Mouse (Mus musculus): ENCODE results near the gene Ccdc113. TPM values are rescaled to one million over a fixed set of nuclear protein-coding genes. Genes with fewer than 3 reads are reported as not detected.

Gene Ccdc113
- 1.9 and 2.2 TPM in 2 replicates for polyA plus RNA-seq (2014; fragmentation: Nextera tagmentation; extraction: Ambion mirVana)

DNA sequence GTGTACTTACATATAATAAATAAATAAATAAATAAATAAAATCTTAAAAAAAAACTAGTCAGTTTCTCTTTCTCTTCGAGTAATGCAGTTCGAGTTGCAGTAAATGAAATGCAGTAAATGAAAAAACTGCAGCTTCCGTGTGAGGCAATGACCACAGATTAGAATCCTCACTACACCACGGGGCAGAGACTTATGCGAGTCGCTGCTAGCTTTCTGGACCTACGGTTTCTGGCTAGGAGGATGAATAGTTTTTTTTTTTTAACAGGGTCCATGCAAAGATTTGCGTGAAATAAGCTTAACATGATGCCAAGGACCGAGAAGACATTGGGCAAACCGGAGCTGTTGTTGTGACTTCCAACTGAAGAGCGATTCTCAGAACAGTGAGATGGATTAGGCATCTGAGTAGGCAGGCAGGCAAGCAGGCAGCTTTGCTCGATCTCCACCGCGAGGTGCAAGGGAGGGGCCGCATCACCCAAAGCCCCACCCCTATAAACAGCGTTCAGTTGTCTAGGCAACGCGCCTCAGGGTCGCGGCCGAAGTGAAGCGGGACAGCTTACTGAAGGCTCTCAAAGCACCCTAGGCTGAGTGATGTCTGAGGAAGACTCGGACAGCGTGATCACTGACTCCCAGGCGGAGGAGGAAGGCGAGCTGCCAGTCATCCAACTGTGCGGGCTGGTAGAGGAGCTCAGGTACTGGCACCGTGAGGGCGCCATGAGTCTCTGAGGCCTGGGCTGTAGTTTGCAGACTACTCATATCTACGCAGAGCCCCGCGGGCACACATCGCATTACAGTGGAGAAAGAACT, at the start of gene Ccdc113:
TSS of gene Ccdc113 (plus strand) at position 502 of the 804 bp plus-strand sequence.
- ATAC-seq: peak; percentile 93
- Histone ChIP-seq H3K4me2 (ENCODE audit: low read length) (peak within 1 kb of the TSS; percentile 71), H3K9ac (ENCODE audit: low read length) (peak within 1 kb of the TSS; percentile 56), H3K4me3 (ENCODE audit: low read depth, low read length) (peak within 1 kb of the TSS; percentile 39), H3K4me1 (ENCODE audit: control insufficient read depth, insufficient read depth, low read length) (no peaks in the 10 kb centered on the region), H3K36me3 (ENCODE audit: control insufficient read depth, insufficient read depth, low read length) (no peaks in the 10 kb centered on the region), H3K27ac (ENCODE audit: low read depth, low read length) (no peak within 1 kb of the TSS), H3K9me3 (replicated peaks; ENCODE audit: control insufficient read depth, low read length) (no peaks in the 10 kb centered on the region), H3K27me3 (replicated peaks; ENCODE audit: control insufficient read depth, insufficient read depth, low read length) (no peaks in the 10 kb centered on the region)
- DNase-seq (ENCODE audit: low spot score): peak; percentile 75
- WGBS: 7% methylated on average over 33 of the region's 33 CpGs

DNA sequence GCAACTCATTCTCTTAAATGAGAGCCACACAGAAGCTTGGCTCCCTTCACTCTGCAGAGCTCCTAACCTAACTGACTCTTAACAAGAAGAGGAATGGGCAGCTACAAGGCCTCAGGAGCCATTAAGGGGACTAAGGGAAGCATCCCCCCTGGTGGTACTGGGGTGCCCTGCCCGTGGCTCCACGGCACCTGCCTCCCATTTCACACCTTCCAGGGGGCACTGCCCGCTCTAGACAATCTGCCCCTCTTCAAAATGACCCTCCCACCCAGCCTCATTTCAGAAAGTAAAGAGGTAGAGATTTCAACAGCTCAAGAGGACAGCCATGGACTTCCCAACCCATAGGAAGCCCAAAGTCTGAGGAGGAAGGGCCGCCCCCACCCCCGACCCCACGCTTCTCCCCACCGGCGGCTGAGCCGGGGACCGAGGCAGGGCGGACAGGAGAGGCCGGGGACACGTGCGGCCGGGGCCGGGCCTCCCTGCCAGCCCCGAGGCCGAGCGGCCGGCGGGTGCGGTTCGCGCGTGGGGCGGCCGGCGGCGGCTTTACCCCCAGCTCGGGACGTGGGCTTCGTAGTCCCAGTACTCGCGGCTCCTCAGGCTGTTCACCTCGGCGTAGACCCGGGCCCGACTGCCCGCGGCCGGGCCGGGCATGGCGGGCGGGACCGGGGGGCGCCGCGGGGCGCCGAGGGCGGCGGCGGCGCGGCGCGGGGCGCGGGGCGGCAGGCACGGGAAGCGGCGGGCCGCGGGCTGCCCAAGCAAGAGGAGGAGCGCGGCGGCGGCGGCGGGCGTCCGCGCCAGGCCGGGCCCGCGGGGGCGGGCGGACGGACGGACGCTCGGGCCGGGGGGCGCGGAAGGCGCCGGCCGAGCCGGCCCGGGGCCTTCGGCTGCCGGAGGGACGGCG, 45.8 kb upstream of the Ccdc113 start:
- Histone ChIP-seq H3K9me3 (replicated peaks; ENCODE audit: control insufficient read depth, low read length) (no peaks in the 10 kb centered on the region), H3K27me3 (replicated peaks; ENCODE audit: control insufficient read depth, insufficient read depth, low read length) (no peaks in the 10 kb centered on the region), H3K36me3 (ENCODE audit: control insufficient read depth, insufficient read depth, low read length) (peaks cover 36% of the 10 kb centered on the region), H3K4me1 (ENCODE audit: control insufficient read depth, insufficient read depth, low read length) (peaks cover 12% of the 10 kb centered on the region), H3K9ac (ENCODE audit: low read length) (peak overlapping the region; percentile 95), H3K4me3 (ENCODE audit: low read depth, low read length) (peak overlapping the region; percentile 90), H3K27ac (ENCODE audit: low read depth, low read length) (peak overlapping the region; percentile 33; the same call in 1 of the 2 replicates), H3K4me2 (ENCODE audit: low read length) (peak overlapping the region; percentile 61)
- ATAC-seq (peak; percentile 16; the same call in 1 of the 2 replicates), DNase-seq (ENCODE audit: low spot score) (no peak)
- under 1% methylated on average over 48 of the region's 95 CpGs for WGBS

DNA sequence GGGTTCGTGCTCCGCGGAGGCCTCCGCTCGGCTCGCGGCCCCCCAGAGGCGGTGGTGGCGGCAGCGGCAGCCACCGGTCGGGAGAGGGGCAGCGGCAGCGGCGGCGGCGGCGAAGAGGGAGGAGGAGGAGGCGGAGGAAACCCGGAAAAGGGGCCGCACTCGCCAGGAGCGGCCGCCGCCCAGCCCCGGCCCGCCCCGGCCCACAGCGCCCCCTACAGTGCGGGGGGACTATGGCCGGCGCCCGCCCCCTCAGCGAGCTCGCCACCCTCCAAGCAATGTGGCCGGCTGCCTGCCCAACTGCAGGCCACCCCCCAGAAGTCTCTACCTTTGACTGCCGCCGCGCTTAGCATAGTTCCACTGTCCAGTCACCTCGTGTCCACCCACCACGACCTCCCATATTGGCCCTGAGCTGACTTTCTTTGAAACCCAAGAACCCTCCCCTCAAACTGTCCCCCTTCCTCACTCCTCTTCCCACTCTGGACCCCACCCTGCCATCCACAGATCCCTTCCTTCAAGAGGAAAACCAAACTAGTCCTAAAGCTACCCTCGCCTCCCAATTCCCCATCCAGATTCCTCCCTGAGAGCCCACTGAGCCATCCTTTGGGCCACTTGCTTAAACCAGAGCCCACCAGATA, 45.1 kb upstream of the Ccdc113 start:
- H3K27ac ChIP-seq (ENCODE audit: low read depth, low read length): peak overlapping the region; percentile 33; the same call in 1 of the 2 replicates
- 2% methylated on average over 12 of the region's 42 CpGs for WGBS
- no peaks in the 10 kb centered on the region for H3K27me3 ChIP-seq (replicated peaks; ENCODE audit: control insufficient read depth, insufficient read depth, low read length)
- peaks cover 28% of the 10 kb centered on the region for H3K36me3 ChIP-seq (ENCODE audit: control insufficient read depth, insufficient read depth, low read length)
- H3K4me1 ChIP-seq (ENCODE audit: control insufficient read depth, insufficient read depth, low read length): peaks cover 12% of the 10 kb centered on the region
- H3K4me3 ChIP-seq (ENCODE audit: low read depth, low read length): peak overlapping the region; percentile 90
- DNase-seq (ENCODE audit: low spot score) (peak; percentile 81), ATAC-seq (peak; percentile 95)
- H3K4me2 ChIP-seq (ENCODE audit: low read length): peak overlapping the region; percentile 58
- H3K9ac ChIP-seq (ENCODE audit: low read length): peak overlapping the region; percentile 95
- no peaks in the 10 kb centered on the region for H3K9me3 ChIP-seq (replicated peaks; ENCODE audit: control insufficient read depth, low read length)

- H3K27ac ChIP-seq (ENCODE audit: low read depth, low read length): no peak within 1 kb of the TSS; the same call in 1 of the 2 replicates
- 88% methylated on average over 5 of the region's 5 CpGs for WGBS
Observed at GRCm38 (mm10) chr8:95490006-95490405, 43.9 kb upstream of the Ccdc113 start, which contains the start of gene Csnk2a2. Gene Csnk2a2 (minus strand): TSS chr8:95490039.

DNA sequence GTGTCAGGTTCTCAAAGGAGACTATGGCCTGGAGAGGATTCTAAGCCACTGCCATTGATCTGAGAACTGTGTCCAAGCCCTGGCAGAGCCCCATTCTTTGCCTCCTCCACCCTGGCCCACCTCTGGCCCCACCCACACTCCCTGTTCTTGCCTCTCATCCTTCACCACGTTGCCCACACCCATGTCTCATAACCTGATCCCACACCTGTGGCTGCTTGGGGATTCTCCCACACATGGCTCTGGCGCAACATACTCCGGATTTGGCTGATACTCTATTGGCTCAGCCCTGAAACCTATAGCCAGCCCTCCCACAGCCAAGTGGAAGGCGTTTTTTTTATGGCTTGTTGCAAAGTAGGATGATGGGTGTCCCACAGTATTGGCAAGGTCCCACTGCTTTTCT, 41.8 kb upstream of the Ccdc113 start:
- no peak for DNase-seq (ENCODE audit: low spot score)
- 65% methylated on average over 4 of the region's 4 CpGs for WGBS
- no peak overlapping the region for H3K4me3 ChIP-seq (ENCODE audit: low read depth, low read length)

More at GRCm38 (mm10) chr8:95490006-95490405, 43.9 kb upstream of the Ccdc113 start, which contains the start of gene Csnk2a2:
- Histone ChIP-seq H3K4me3 (ENCODE audit: low read depth, low read length) (peak within 1 kb of the TSS; percentile 90), H3K9me3 (replicated peaks; ENCODE audit: control insufficient read depth, low read length) (no peaks in the 10 kb centered on the region), H3K27me3 (replicated peaks; ENCODE audit: control insufficient read depth, insufficient read depth, low read length) (no peaks in the 10 kb centered on the region), H3K9ac (ENCODE audit: low read length) (peak within 1 kb of the TSS; percentile 95), H3K36me3 (ENCODE audit: control insufficient read depth, insufficient read depth, low read length) (peaks cover 18% of the 10 kb centered on the region), H3K4me2 (ENCODE audit: low read length) (peak within 1 kb of the TSS; percentile 58), H3K4me1 (ENCODE audit: control insufficient read depth, insufficient read depth, low read length) (peaks cover 12% of the 10 kb centered on the region)
- ATAC-seq (no peak), DNase-seq (ENCODE audit: low spot score) (no peak)

GRCm38 (mm10) chr8:95495444-95495843, 38.4 kb upstream of the Ccdc113 start:
- ATAC-seq (no peak), DNase-seq (ENCODE audit: low spot score) (no peak)
- Histone ChIP-seq H3K27ac (ENCODE audit: low read depth, low read length) (no peak overlapping the region), H3K4me1 (ENCODE audit: control insufficient read depth, insufficient read depth, low read length) (no peaks in the 10 kb centered on the region), H3K4me3 (ENCODE audit: low read depth, low read length) (no peak overlapping the region), H3K36me3 (ENCODE audit: control insufficient read depth, insufficient read depth, low read length) (no peaks in the 10 kb centered on the region), H3K27me3 (replicated peaks; ENCODE audit: control insufficient read depth, insufficient read depth, low read length) (no peaks in the 10 kb centered on the region), H3K9me3 (replicated peaks; ENCODE audit: control insufficient read depth, low read length) (no peaks in the 10 kb centered on the region), H3K9ac (ENCODE audit: low read length) (no peak overlapping the region), H3K4me2 (ENCODE audit: low read length) (no peak overlapping the region)
- WGBS: 84% methylated on average over 6 of the region's 6 CpGs

More for the DNA sequence above, 41.8 kb upstream of the Ccdc113 start:
- H3K4me2 ChIP-seq (ENCODE audit: low read length): no peak overlapping the region
- H3K27ac ChIP-seq (ENCODE audit: low read depth, low read length): no peak overlapping the region
- peaks cover 9% of the 10 kb centered on the region for H3K4me1 ChIP-seq (ENCODE audit: control insufficient read depth, insufficient read depth, low read length)
- no peak for ATAC-seq
- no peaks in the 10 kb centered on the region for H3K27me3 ChIP-seq (replicated peaks; ENCODE audit: control insufficient read depth, insufficient read depth, low read length)
- no peaks in the 10 kb centered on the region for H3K36me3 ChIP-seq (ENCODE audit: control insufficient read depth, insufficient read depth, low read length)
- H3K9ac ChIP-seq (ENCODE audit: low read length): no peak overlapping the region
- no peaks in the 10 kb centered on the region for H3K9me3 ChIP-seq (replicated peaks; ENCODE audit: control insufficient read depth, low read length)

DNA sequence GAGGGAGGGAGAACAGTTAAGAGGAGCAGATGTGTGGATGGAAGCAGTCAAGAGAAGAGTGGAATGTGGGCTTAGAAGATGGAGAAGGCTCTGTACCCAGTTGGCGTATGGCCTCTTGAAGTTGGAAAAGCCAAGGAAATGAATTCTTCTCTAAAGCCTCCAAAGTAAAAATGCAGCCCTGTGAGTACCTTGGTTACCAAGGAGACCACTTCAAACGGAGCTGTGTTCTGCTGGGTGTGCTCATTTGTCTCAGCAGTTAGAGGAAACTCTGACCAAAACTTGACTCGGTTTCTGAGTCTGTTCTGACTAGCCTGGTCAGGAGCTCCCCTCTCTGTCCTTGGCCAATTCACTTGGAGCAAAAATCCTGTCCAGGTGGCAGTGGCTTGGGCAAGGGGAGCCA, 37.5 kb upstream of the Ccdc113 start:
- Histone ChIP-seq H3K9me3 (replicated peaks; ENCODE audit: control insufficient read depth, low read length) (no peaks in the 10 kb centered on the region), H3K36me3 (ENCODE audit: control insufficient read depth, insufficient read depth, low read length) (no peaks in the 10 kb centered on the region), H3K27ac (ENCODE audit: low read depth, low read length) (no peak overlapping the region), H3K9ac (ENCODE audit: low read length) (no peak overlapping the region), H3K27me3 (replicated peaks; ENCODE audit: control insufficient read depth, insufficient read depth, low read length) (no peaks in the 10 kb centered on the region), H3K4me2 (ENCODE audit: low read length) (no peak overlapping the region), H3K4me1 (ENCODE audit: control insufficient read depth, insufficient read depth, low read length) (no peaks in the 10 kb centered on the region), H3K4me3 (ENCODE audit: low read depth, low read length) (no peak overlapping the region)
- 52% methylated on average over 3 of the region's 3 CpGs for WGBS
- DNase-seq (ENCODE audit: low spot score) (no peak), ATAC-seq (no peak)

- H3K4me2 ChIP-seq (ENCODE audit: low read length): no peak overlapping the region
- H3K27me3 ChIP-seq (replicated peaks; ENCODE audit: control insufficient read depth, insufficient read depth, low read length): no peaks in the 10 kb centered on the region
- no peak for DNase-seq (ENCODE audit: low spot score)
- H3K36me3 ChIP-seq (ENCODE audit: control insufficient read depth, insufficient read depth, low read length): no peaks in the 10 kb centered on the region
- WGBS: 83% methylated on average over 3 of the region's 3 CpGs
- no peaks in the 10 kb centered on the region for H3K9me3 ChIP-seq (replicated peaks; ENCODE audit: control insufficient read depth, low read length)
- no peak overlapping the region for H3K9ac ChIP-seq (ENCODE audit: low read length)
- no peak overlapping the region for H3K27ac ChIP-seq (ENCODE audit: low read depth, low read length)
- H3K4me1 ChIP-seq (ENCODE audit: control insufficient read depth, insufficient read depth, low read length): no peaks in the 10 kb centered on the region
- ATAC-seq: no peak
- H3K4me3 ChIP-seq (ENCODE audit: low read depth, low read length): no peak overlapping the region
Observed at GRCm38 (mm10) chr8:95497821-95498220, 36.1 kb upstream of the Ccdc113 start.
